Mouse (Mus musculus): Measurements from ENCODE around the gene Rarg. TPM values are rescaled to one million over a fixed set of nuclear protein-coding genes. Genes with fewer than 3 reads are reported as not detected.
"Not testable (repeated sequence)": the region's sequence is repeated elsewhere in the genome, so short reads cannot be mapped to it uniquely, and the experiment has no call there.

The Rarg gene
- total RNA-seq, 1 experiment: 115 TPM

GRCm38 (mm10) chr15:102232764-102233163, 24.6 kb downstream of the Rarg start:
- H3K9ac ChIP-seq (ENCODE audit: insufficient read depth, low read depth, low read length, poor library complexity, severe bottlenecking): no peak overlapping the region
- H3K9me3 ChIP-seq (ENCODE audit: control insufficient read depth, insufficient read depth, low read depth, low read length): no peaks in the 10 kb centered on the region
- H3K27ac ChIP-seq (ENCODE audit: insufficient read depth, low read depth, low read length, poor library complexity, severe bottlenecking): no peak overlapping the region
- no peak overlapping the region for H3K4me3 ChIP-seq (ENCODE audit: insufficient read depth in 1 of 2, low read depth in 1 of 2, low read length in 2 of 2, poor library complexity in 1 of 2, severe bottlenecking in 1 of 2)
- no peak for DNase-seq (ENCODE audit: low read depth, low spot score)
- H3K4me1 ChIP-seq (ENCODE audit: control insufficient read depth in 2 of 2, insufficient read depth in 2 of 2, low read length in 2 of 2, poor library complexity in 1 of 2): peaks cover 10 to 41% of the 10 kb centered on the region in 2 experiments
- TF ChIP-seq ZC3H11A (IDR thresholded peaks at IDR 0.05; ENCODE audit: borderline replicate concordance, low read depth, low read length) (no peak), HCFC1 (IDR thresholded peaks at IDR 0.05; ENCODE audit: borderline replicate concordance, insufficient read depth, low read length) (no peak), ZNF384 (IDR thresholded peaks at IDR 0.05; ENCODE audit: low read depth, low read length) (no peak), CHD2 (IDR thresholded peaks at IDR 0.05; ENCODE audit: low read depth, low read length) (no peak), MAFK (IDR thresholded peaks at IDR 0.05; ENCODE audit: insufficient read depth, low read depth, low read length) (no peak)
- peaks cover 18% of the 10 kb centered on the region for H3K36me3 ChIP-seq (ENCODE audit: control insufficient read depth, insufficient read depth, low read length, poor library complexity, severe bottlenecking)
- in situ Hi-C loops (cut with MboI; ENCODE audit: low sequenced_read_pairs in 2 of 2, unreplicated experiment in 2 of 2): no loop called here

- Histone ChIP-seq H3K27ac (ENCODE audit: insufficient read depth, low read depth, low read length, poor library complexity, severe bottlenecking) (no peak within 1 kb of the TSS; the same call in 1 of the 2 replicates), H3K4me1 (ENCODE audit: control insufficient read depth in 2 of 2, insufficient read depth in 2 of 2, low read length in 2 of 2, poor library complexity in 1 of 2) (peaks cover 14 to 48% of the 10 kb centered on the region in 2 experiments), H3K9me3 (ENCODE audit: control insufficient read depth, insufficient read depth, low read depth, low read length) (no peaks in the 10 kb centered on the region), H3K4me3 (ENCODE audit: insufficient read depth in 1 of 2, low read depth in 1 of 2, low read length in 2 of 2, poor library complexity in 1 of 2, severe bottlenecking in 1 of 2) (0 out of 4 replicates have a peak within 1 kb of the TSS, but pooled peaks of 1 of the 2 experiments have one; percentile 11), H3K36me3 (ENCODE audit: control insufficient read depth, insufficient read depth, low read length, poor library complexity, severe bottlenecking) (peaks cover 10% of the 10 kb centered on the region), H3K9ac (ENCODE audit: insufficient read depth, low read depth, low read length, poor library complexity, severe bottlenecking) (no peak within 1 kb of the TSS)
- TF ChIP-seq MAFK (IDR thresholded peaks at IDR 0.05; ENCODE audit: insufficient read depth, low read depth, low read length): no peak
- no peak for DNase-seq (ENCODE audit: low read depth, low spot score)
- in situ Hi-C loops (cut with MboI; ENCODE audit: low sequenced_read_pairs in 2 of 2, unreplicated experiment in 2 of 2): no loop called here
Measured at GRCm38 (mm10) chr15:102231748-102232147, 25.6 kb downstream of the Rarg start, which contains the start of gene Itgb7. TSS of gene Itgb7 (minus strand) at chr15:102231944.

GRCm38 (mm10) chr15:102230408-102231321, 26.7 kb downstream of the Rarg start:
- 0 out of 4 replicates have a peak overlapping the region, but pooled peaks of 1 of the 2 experiments have one; percentile 11 for H3K4me3 ChIP-seq (ENCODE audit: insufficient read depth in 1 of 2, low read depth in 1 of 2, low read length in 2 of 2, poor library complexity in 1 of 2, severe bottlenecking in 1 of 2)
- no peak overlapping the region for H3K27ac ChIP-seq (ENCODE audit: insufficient read depth, low read depth, low read length, poor library complexity, severe bottlenecking)
- in situ Hi-C loops (cut with MboI; ENCODE audit: low sequenced_read_pairs in 2 of 2, unreplicated experiment in 2 of 2): no loop called here
- no peak for DNase-seq (ENCODE audit: low read depth, low spot score)
- H3K36me3 ChIP-seq (ENCODE audit: control insufficient read depth, insufficient read depth, low read length, poor library complexity, severe bottlenecking): peaks cover 4% of the 10 kb centered on the region
- peaks cover 14 to 46% of the 10 kb centered on the region in 2 experiments for H3K4me1 ChIP-seq (ENCODE audit: control insufficient read depth in 2 of 2, insufficient read depth in 2 of 2, low read length in 2 of 2, poor library complexity in 1 of 2)
- no peak overlapping the region for H3K9ac ChIP-seq (ENCODE audit: insufficient read depth, low read depth, low read length, poor library complexity, severe bottlenecking)
- no peaks in the 10 kb centered on the region for H3K9me3 ChIP-seq (ENCODE audit: control insufficient read depth, insufficient read depth, low read depth, low read length)
- TF ChIP-seq ZNF384 (IDR thresholded peaks at IDR 0.05; ENCODE audit: low read depth, low read length) (no peak), HCFC1 (IDR thresholded peaks at IDR 0.05; ENCODE audit: borderline replicate concordance, insufficient read depth, low read length) (no peak), ZC3H11A (IDR thresholded peaks at IDR 0.05; ENCODE audit: borderline replicate concordance, low read depth, low read length) (no peak), CHD2 (IDR thresholded peaks at IDR 0.05; ENCODE audit: low read depth, low read length) (no peak), MAFK (IDR thresholded peaks at IDR 0.05; ENCODE audit: insufficient read depth, low read depth, low read length) (no peak)

DNA sequence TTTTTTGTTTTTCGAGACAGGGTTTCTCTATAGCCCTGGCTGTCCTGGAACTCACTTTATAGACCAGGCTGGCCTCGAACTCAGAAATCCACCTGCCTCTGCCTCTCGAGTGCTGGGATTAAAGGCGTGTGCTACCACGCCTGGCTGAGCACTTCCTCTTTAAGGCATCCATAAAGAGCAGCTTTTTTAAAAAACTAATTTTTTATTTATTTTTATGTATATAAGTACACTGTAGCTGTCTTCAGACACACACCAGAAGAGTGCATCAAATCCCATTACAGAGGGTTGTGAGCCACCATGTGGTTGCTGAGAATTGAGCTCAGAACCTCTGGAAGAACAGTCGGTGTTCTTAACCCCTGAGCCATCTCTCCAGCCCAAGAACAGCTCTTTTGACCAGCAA, 31.7 kb downstream of the Rarg start:
- H3K9ac ChIP-seq (ENCODE audit: insufficient read depth, low read depth, low read length, poor library complexity, severe bottlenecking); DNase-seq (ENCODE audit: low read depth, low spot score); H3K27ac ChIP-seq (ENCODE audit: insufficient read depth, low read depth, low read length, poor library complexity, severe bottlenecking); in situ Hi-C loops (cut with MboI; ENCODE audit: low sequenced_read_pairs in 2 of 2, unreplicated experiment in 2 of 2); H3K4me3 ChIP-seq (ENCODE audit: insufficient read depth in 1 of 2, low read depth in 1 of 2, low read length in 2 of 2, poor library complexity in 1 of 2, severe bottlenecking in 1 of 2); H3K36me3 ChIP-seq (ENCODE audit: control insufficient read depth, insufficient read depth, low read length, poor library complexity, severe bottlenecking); H3K9me3 ChIP-seq (ENCODE audit: control insufficient read depth, insufficient read depth, low read depth, low read length): not testable (repeated sequence)
- H3K4me1 ChIP-seq (ENCODE audit: control insufficient read depth in 2 of 2, insufficient read depth in 2 of 2, low read length in 2 of 2, poor library complexity in 1 of 2): peaks cover 6 to 16% of the 10 kb centered on the region in 2 experiments; a peak in 3 of 4 replicates

Data from ES-E14 (cell line).